Mouse (Mus musculus) stomach, embryonic 14.5 days (tissue): Measurements from ENCODE around the gene Xrcc6. TPM values are rescaled to one million over a fixed set of nuclear protein-coding genes. Genes with fewer than 3 reads are reported as not detected.
A peak's percentile ranks its signal among the peaks of the same experiment; 100 is the strongest.

Experiments
- ATAC-seq: fragments of 200-750 bp; cut with Nextera tagmentation; 2 replicates; pipeline ENCODE4 v1.8.0; 2017; ENCODE audit warnings: low read depth, moderate TSS enrichment; ENCODE audit not compliant: insufficient number of reproducible peaks, insufficient read depth, low FRiP score
- H3K27ac ChIP-seq: fragments of 300-500 bp; sonication (generic); 2 replicates; pipeline ENCODE4 v1.5.1; 2014; ENCODE audit warnings: mild to moderate bottlenecking, low read length, moderate library complexity, mixed read lengths
- H3K27me3 ChIP-seq: fragments of 300-500 bp; sonication (generic); 2 replicates; pipeline ENCODE4 v1.6.1; 2014; ENCODE audit warnings: low read length, control low read depth, mixed read lengths; ENCODE audit not compliant: control insufficient read depth, insufficient read depth
- H3K36me3 ChIP-seq: fragments of 300-500 bp; sonication (generic); 2 replicates; pipeline ENCODE4 v1.6.1; 2014; ENCODE audit warnings: mild to moderate bottlenecking, control low read depth, low read length, moderate library complexity, mixed read lengths; ENCODE audit not compliant: control insufficient read depth, insufficient read depth
- H3K4me1 ChIP-seq: fragments of 300-500 bp; sonication (generic); 2 replicates; pipeline ENCODE4 v1.6.1; 2014; ENCODE audit warnings: low read length, control low read depth, mixed read lengths; ENCODE audit not compliant: control insufficient read depth, insufficient read depth
- H3K4me2 ChIP-seq: fragments of 300-500 bp; sonication (generic); replicated peaks from 2 replicates; pipeline ENCODE4 v1.6.1; 2014; ENCODE audit warnings: low read depth, low read length, control low read depth
- H3K4me3 ChIP-seq: fragments of 300-500 bp; sonication (generic); 2 replicates; pipeline ENCODE4 v1.5.1; 2014; ENCODE audit warnings: low read depth, low read length, control low read depth
- H3K9ac ChIP-seq: fragments of 300-500 bp; sonication (generic); replicated peaks from 2 replicates; pipeline ENCODE4 v1.6.1; 2014; ENCODE audit warnings: low read depth, mild to moderate bottlenecking, control low read depth, low read length, moderate library complexity, mixed read lengths
- H3K9me3 ChIP-seq: fragments of 300-500 bp; sonication (generic); 2 replicates; pipeline ENCODE4 v1.6.1; 2016; ENCODE audit warnings: low read depth, low read length, control low read depth; ENCODE audit not compliant: control insufficient read depth
- WGBS: fragments of 180-500 bp; shearing (Covaris S2); extraction: QIAGEN DNeasy Blood & Tissue Kit; methylation state at CpG from one replicate; pipeline ENCODE4 v1.1.7; 2014; 5-methylcytosine and 5-hydroxymethylcytosine counted together
- polyA plus RNA-seq: library from polyadenylated mRNA; unstranded; fragments of >200 nt; fragmentation: Nextera tagmentation; extraction: Ambion mirVana; gene quantifications from 2 replicates; pipeline ENCODE4 v1.2.1, GENCODE M21; 2014

The Xrcc6 gene
- polyA plus RNA-seq, 1 experiment from 2014 or later: 90.0 TPM

GRCm38 (mm10) chr15:81958906-81959305, 28.7 kb upstream of the Xrcc6 start:
- Histone ChIP-seq H3K4me2 (no peak overlapping the region), H3K9ac (no peak overlapping the region), H3K4me3 (no peak overlapping the region), H3K4me1 (no peaks in the 10 kb centered on the region), H3K27me3 (no peaks in the 10 kb centered on the region), H3K36me3 (peaks cover 6% of the 10 kb centered on the region), H3K27ac (no peak overlapping the region), H3K9me3 (no peaks in the 10 kb centered on the region)
- WGBS: 83% methylated on average over 3 of the region's 3 CpGs
- ATAC-seq: no peak

GRCm38 (mm10) chr15:81960171-81961077, 27.2 kb upstream of the Xrcc6 start, which contains the start of gene Pmm1:
Pmm1 (minus strand) TSS chr15:81960930.
- peak within 1 kb of the TSS; percentile 89 for H3K4me2 ChIP-seq
- no peaks in the 10 kb centered on the region for H3K4me1 ChIP-seq
- under 1% methylated on average over 77 of the region's 77 CpGs for WGBS
- no peaks in the 10 kb centered on the region for H3K27me3 ChIP-seq
- H3K9me3 ChIP-seq: no peaks in the 10 kb centered on the region
- peak within 1 kb of the TSS; percentile 34; the same call in 1 of the 2 replicates for H3K9ac ChIP-seq
- H3K4me3 ChIP-seq: peak within 1 kb of the TSS; percentile 51
- H3K27ac ChIP-seq: peak within 1 kb of the TSS; percentile 4; the same call in 1 of the 2 replicates
- H3K36me3 ChIP-seq: 0 out of 2 replicates have a peak, but pooled peaks cover 1% of the 10 kb centered on the region
- peak; percentile 97 for ATAC-seq

GRCm38 (mm10) chr15:81961078-81961451, 26.6 kb upstream of the Xrcc6 start:
- H3K27ac ChIP-seq: no peak overlapping the region
- peak overlapping the region; percentile 51 for H3K4me3 ChIP-seq
- no peaks in the 10 kb centered on the region for H3K27me3 ChIP-seq
- no peak overlapping the region for H3K9ac ChIP-seq
- H3K4me1 ChIP-seq: no peaks in the 10 kb centered on the region
- H3K4me2 ChIP-seq: peak overlapping the region; percentile 89
- WGBS: 2% methylated on average over 7 of the region's 8 CpGs
- H3K36me3 ChIP-seq: no peaks in the 10 kb centered on the region
- no peaks in the 10 kb centered on the region for H3K9me3 ChIP-seq
- ATAC-seq: no peak

- 33% methylated on average over 1 of the region's 1 CpGs for WGBS
- Histone ChIP-seq H3K4me1 (no peaks in the 10 kb centered on the region), H3K36me3 (no peaks in the 10 kb centered on the region), H3K27ac (no peak overlapping the region), H3K4me3 (no peak overlapping the region), H3K27me3 (no peaks in the 10 kb centered on the region), H3K9me3 (no peaks in the 10 kb centered on the region), H3K4me2 (no peak overlapping the region), H3K9ac (no peak overlapping the region)
- ATAC-seq: no peak
Observed at GRCm38 (mm10) chr15:81964262-81964661, 23.4 kb upstream of the Xrcc6 start.

GRCm38 (mm10) chr15:81964980-81965545, 22.6 kb upstream of the Xrcc6 start:
- Histone ChIP-seq H3K27ac (no peak overlapping the region), H3K9me3 (no peaks in the 10 kb centered on the region), H3K4me3 (no peak overlapping the region), H3K27me3 (no peaks in the 10 kb centered on the region), H3K36me3 (no peaks in the 10 kb centered on the region), H3K4me1 (no peaks in the 10 kb centered on the region), H3K4me2 (no peak overlapping the region), H3K9ac (no peak overlapping the region)
- no peak for ATAC-seq
- 64% methylated on average over 4 of the region's 4 CpGs for WGBS

- Histone ChIP-seq H3K4me1 (no peaks in the 10 kb centered on the region), H3K36me3 (no peaks in the 10 kb centered on the region), H3K4me2 (no peak overlapping the region), H3K27me3 (no peaks in the 10 kb centered on the region), H3K4me3 (no peak overlapping the region), H3K9ac (no peak overlapping the region), H3K9me3 (no peaks in the 10 kb centered on the region), H3K27ac (no peak overlapping the region)
- WGBS: 74% methylated on average over 13 of the region's 14 CpGs
- ATAC-seq: no peak
Observed at GRCm38 (mm10) chr15:81966062-81966829, 21.4 kb upstream of the Xrcc6 start.

- H3K4me2 ChIP-seq: no peak overlapping the region
- no peak overlapping the region for H3K27ac ChIP-seq
- H3K9me3 ChIP-seq: no peaks in the 10 kb centered on the region; the same call in 1 of the 2 replicates
- ATAC-seq: no peak
- no peaks in the 10 kb centered on the region for H3K4me1 ChIP-seq
- 88% methylated on average over 5 of the region's 5 CpGs for WGBS
- no peaks in the 10 kb centered on the region for H3K27me3 ChIP-seq
- no peak overlapping the region for H3K4me3 ChIP-seq
- no peak overlapping the region for H3K9ac ChIP-seq
- no peaks in the 10 kb centered on the region for H3K36me3 ChIP-seq
Observed at GRCm38 (mm10) chr15:81967821-81968220, 19.8 kb upstream of the Xrcc6 start.

- WGBS: 52% methylated on average over 2 of the region's 2 CpGs
- no peak overlapping the region for H3K4me2 ChIP-seq
- no peak overlapping the region for H3K27ac ChIP-seq
- no peaks in the 10 kb centered on the region for H3K27me3 ChIP-seq
- no peak overlapping the region for H3K9ac ChIP-seq
- no peaks in the 10 kb centered on the region for H3K4me1 ChIP-seq
- no peak for ATAC-seq
- H3K36me3 ChIP-seq: no peaks in the 10 kb centered on the region
- H3K4me3 ChIP-seq: no peak overlapping the region
- no peaks in the 10 kb centered on the region; the same call in 1 of the 2 replicates for H3K9me3 ChIP-seq
Observed at GRCm38 (mm10) chr15:81968447-81968846, 19.2 kb upstream of the Xrcc6 start.
